9 mouse cellular contexts compared by ENCODE assay signal in the genomic region with DNA sequence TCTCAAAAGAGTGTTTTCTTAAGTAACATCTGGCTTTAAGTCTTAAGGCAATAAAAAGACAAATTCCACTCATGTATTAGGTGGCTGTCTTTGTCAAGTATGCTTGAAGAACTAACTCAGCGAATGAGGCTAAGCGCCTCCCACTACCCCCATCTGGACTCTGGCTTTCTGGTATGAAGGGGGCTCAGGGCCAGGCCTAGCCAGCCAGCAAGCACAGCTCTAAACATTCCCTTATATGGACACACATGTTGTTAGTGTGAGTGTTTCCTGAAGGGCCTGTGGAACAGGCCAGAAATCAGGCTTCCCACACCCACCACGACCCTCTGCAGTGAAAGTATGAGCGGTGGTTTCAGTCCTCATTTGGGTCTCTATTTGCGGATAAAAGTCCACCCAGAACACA. TPM values are rescaled to one million over a fixed set of nuclear protein-coding genes. Genes with fewer than 3 reads are reported as not detected.
A peak's percentile ranks its signal among the peaks of the same experiment; 100 is the strongest.
DNase-seq lines count a peak whose midpoint lies in the region; ATAC-seq lines count a peak whose summit lies in the region.
"Had no signal": no experiment of that assay in that cellular context is flagged by ENCODE, and none has a peak within 500 bp of the region (broad histone marks: within the 10 kb centered on the region; RNA-seq: fewer than 3 reads in every experiment).

No protein-coding gene starts in this region.

- H3K9me3 ChIP-seq in forebrain, embryonic 11.5 days (ENCODE audit: control insufficient read depth, low read length) = no peaks in the 10 kb centered on the region
- no peaks in the 10 kb centered on the region for H3K9me3 ChIP-seq in forebrain, embryonic 13.5 days (replicated peaks)
- H3K9me3 ChIP-seq in lung, embryonic 15.5 days = no peaks in the 10 kb centered on the region
- no peaks in the 10 kb centered on the region for H3K9me3 ChIP-seq in neural tube, embryonic 12.5 days

- no peak for ATAC-seq in forebrain, embryonic 11.5 days (replicated peaks; ENCODE audit: low FRiP score)
- ATAC-seq in forebrain, embryonic 13.5 days = no peak
- peak; percentile 94 for ATAC-seq in lung, embryonic 15.5 days (ENCODE audit: borderline replicate concordance, extremely low read depth, low FRiP score, low TSS enrichment)
- no peak for ATAC-seq in neural tube, embryonic 12.5 days (ENCODE audit: low FRiP score, low read depth)

- 0 out of 2 replicates have a peak overlapping the region, but pooled peaks have one; percentile 25 for H3K27ac ChIP-seq in forebrain, embryonic 11.5 days (ENCODE audit: low read depth, low read length)
- no peak overlapping the region for H3K27ac ChIP-seq in forebrain, embryonic 13.5 days
- peak overlapping the region; percentile 93 for H3K27ac ChIP-seq in lung, embryonic 15.5 days
- peak overlapping the region; percentile 62 for H3K27ac ChIP-seq in neural tube, embryonic 12.5 days

- H3K4me1 ChIP-seq in forebrain, embryonic 11.5 days (replicated peaks; ENCODE audit: control insufficient read depth, insufficient read depth, low read length) = no peaks in the 10 kb centered on the region
- H3K4me1 ChIP-seq in forebrain, embryonic 13.5 days = peaks cover 6% of the 10 kb centered on the region; the same call in 1 of the 2 replicates
- H3K4me1 ChIP-seq in lung, embryonic 15.5 days = peaks cover 34% of the 10 kb centered on the region
- H3K4me1 ChIP-seq in neural tube, embryonic 12.5 days = peaks cover 22% of the 10 kb centered on the region

- 76% methylated on average over 5 of the region's 5 CpGs for WGBS in forebrain, embryonic 11.5 days
- 84% methylated on average over 5 of the region's 5 CpGs for WGBS in forebrain, embryonic 13.5 days
- WGBS in lung, embryonic 15.5 days = 20% methylated on average over 5 of the region's 5 CpGs
- WGBS in neural tube, embryonic 12.5 days = 75% methylated on average over 5 of the region's 5 CpGs

- no peak overlapping the region for H3K4me2 ChIP-seq in forebrain, embryonic 11.5 days (ENCODE audit: low read depth, low read length, severe bottlenecking)
- no peak overlapping the region for H3K4me2 ChIP-seq in forebrain, embryonic 13.5 days
- no peak overlapping the region for H3K4me2 ChIP-seq in lung, embryonic 15.5 days
- H3K4me2 ChIP-seq in neural tube, embryonic 12.5 days (replicated peaks) = no peak overlapping the region

- no peak overlapping the region for H3K4me3 ChIP-seq in forebrain, embryonic 11.5 days (ENCODE audit: low read depth, low read length)
- no peak overlapping the region for H3K4me3 ChIP-seq in forebrain, embryonic 13.5 days
- H3K4me3 ChIP-seq in lung, embryonic 15.5 days = no peak overlapping the region
- no peak overlapping the region for H3K4me3 ChIP-seq in neural tube, embryonic 12.5 days
- H3K4me3 ChIP-seq: erythroblast, embryonic 14.5 days had no signal

- H3K9ac ChIP-seq in forebrain, embryonic 11.5 days (ENCODE audit: low read length) = no peak overlapping the region
- H3K9ac ChIP-seq in forebrain, embryonic 13.5 days = no peak overlapping the region
- H3K9ac ChIP-seq in lung, embryonic 15.5 days = 0 out of 2 replicates have a peak overlapping the region, but pooled peaks have one; percentile 1
- H3K9ac ChIP-seq in neural tube, embryonic 12.5 days = no peak overlapping the region

- H3K27me3 ChIP-seq in forebrain, embryonic 11.5 days (ENCODE audit: control insufficient read depth, insufficient read depth, low read length) = no peaks in the 10 kb centered on the region
- H3K27me3 ChIP-seq in forebrain, embryonic 13.5 days = no peaks in the 10 kb centered on the region
- H3K27me3 ChIP-seq in lung, embryonic 15.5 days = no peaks in the 10 kb centered on the region
- H3K27me3 ChIP-seq in neural tube, embryonic 12.5 days (replicated peaks) = no peaks in the 10 kb centered on the region

- no peak for DNase-seq in forebrain, embryonic 11.5 days (ENCODE audit: low spot score)
- DNase-seq in lung, adult 18-20 months = no peak
- peak; percentile 70 to 82 for DNase-seq in kidney, postnatal 4 days
- no peak for DNase-seq in layer of hippocampus, postnatal 36 days
- DNase-seq in layer of hippocampus, adult 8-10 months (ENCODE audit: low spot score in 2 of 2) = no peak

- H3K36me3 ChIP-seq in forebrain, embryonic 11.5 days (ENCODE audit: control insufficient read depth, insufficient read depth, low read length) = no peaks in the 10 kb centered on the region
- H3K36me3 ChIP-seq in forebrain, embryonic 13.5 days (ENCODE audit: poor library complexity, severe bottlenecking) = peaks cover 24% of the 10 kb centered on the region
- no peaks in the 10 kb centered on the region for H3K36me3 ChIP-seq in lung, embryonic 15.5 days
- no peaks in the 10 kb centered on the region; the same call in 1 of the 2 replicates for H3K36me3 ChIP-seq in neural tube, embryonic 12.5 days

RNA-seq across cellular contexts. Expression of a gene that starts 21.5 kb away (rescaled TPM):
- polyA plus RNA-seq in forebrain, embryonic 11.5 days (2014; fragmentation: Nextera tagmentation; extraction: Ambion mirVana) = 0.65 and 1.5 TPM in 2 replicates
- 2.2 and 2.5 TPM in 2 replicates for polyA plus RNA-seq in forebrain, embryonic 13.5 days (2015; fragmentation: Nextera tagmentation; extraction: Ambion mirVana)
- polyA plus RNA-seq in lung, embryonic 15.5 days (2015; fragmentation: Nextera tagmentation; extraction: Ambion mirVana) = 0.09 TPM in 2 replicates
- polyA plus RNA-seq in neural tube, embryonic 12.5 days (2016; fragmentation: Nextera tagmentation; extraction: Ambion mirVana) = 0.78 and 0.80 TPM in 2 replicates
- total RNA-seq in layer of hippocampus, postnatal 36 days (2021) = 1 to 10 TPM in 1 of 2 experiments, under 1 TPM in 1; 0.92 to 1.3 TPM
- total RNA-seq in layer of hippocampus, adult 8-10 months (2022) = 1 to 10 TPM in 3 of 4 experiments, under 1 TPM in 1; 0.73 to 1.3 (median 1.2) TPM
- polyA plus RNA-seq: erythroblast, embryonic 14.5 days had no signal

RNA-seq across cellular contexts. Expression of a gene that starts 47.5 kb away (rescaled TPM):
- polyA plus RNA-seq in forebrain, embryonic 11.5 days (2014; fragmentation: Nextera tagmentation; extraction: Ambion mirVana) = 1.4 and 1.6 TPM in 2 replicates
- polyA plus RNA-seq in forebrain, embryonic 13.5 days (2015; fragmentation: Nextera tagmentation; extraction: Ambion mirVana) = 0.38 and 0.40 TPM in 2 replicates
- polyA plus RNA-seq in lung, embryonic 15.5 days (2015; fragmentation: Nextera tagmentation; extraction: Ambion mirVana) = 1.6 and 1.7 TPM in 2 replicates
- polyA plus RNA-seq in neural tube, embryonic 12.5 days (2016; fragmentation: Nextera tagmentation; extraction: Ambion mirVana) = 0.55 and 0.82 TPM in 2 replicates
- 1 to 10 TPM; 2.3 to 2.7 TPM for total RNA-seq in layer of hippocampus, postnatal 36 days (2021)
- 1 to 10 TPM; 2.1 to 2.6 (median 2.2) TPM for total RNA-seq in layer of hippocampus, adult 8-10 months (2022)
- polyA plus RNA-seq: erythroblast, embryonic 14.5 days had no signal

Comparison
In these comparisons a context has a peak if more than half of its experiments do, and no peak if none do; other contexts are left out.
1. DNase-seq: peak in kidney, postnatal 4 days (2 of 2); none in forebrain, embryonic 11.5 days (single experiment), lung, adult 18-20 months (0 of 2), layer of hippocampus, postnatal 36 days (0 of 2) and layer of hippocampus, adult 8-10 months (0 of 2).